Mouse (Mus musculus): Measurements from ENCODE around the gene Ptk7.

DNA sequence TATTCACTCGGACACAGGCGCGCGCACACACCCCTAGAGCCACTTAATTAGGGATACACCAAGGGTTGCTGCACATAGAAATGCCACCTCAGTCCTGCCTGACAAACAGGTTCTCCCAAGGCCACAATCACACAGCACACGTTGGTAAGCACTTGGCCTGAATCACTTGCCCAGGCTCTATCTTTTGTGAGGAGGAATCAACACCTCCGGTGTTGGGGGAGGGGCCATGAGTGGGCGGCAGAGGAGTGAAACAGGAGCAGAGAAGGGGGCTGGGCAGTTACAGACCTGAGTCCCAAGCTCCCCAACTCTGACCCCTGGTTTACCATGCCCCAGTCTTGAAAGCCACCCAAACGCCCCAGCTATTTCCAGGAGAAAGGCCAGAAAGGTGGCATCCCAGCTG is 82.3 kb downstream of the Ptk7 start:
- no peak for TF ChIP-seq POLR2A (IDR thresholded peaks at IDR 0.05; ENCODE audit: control insufficient read depth, extremely low read depth, insufficient read depth, low read length, poor library complexity)
- TF ChIP-seq CTCF (IDR thresholded peaks at IDR 0.05; ENCODE audit: borderline replicate concordance, control insufficient read depth, extremely low read depth, insufficient read depth, low read length, poor library complexity) = no peak
